Mouse (Mus musculus) bone marrow, adult 2 months (tissue): Measurements from ENCODE around the gene Atox1.

Experiments used
- CTCF ChIP-seq: fragments of 200-500 bp; IDR thresholded peaks from 2 replicates; pipeline ENCODE4 v1.5.1; 2011; ENCODE audit warnings: low read length, control low read depth; ENCODE audit not compliant: control insufficient read depth, insufficient read depth
- POLR2A ChIP-seq: fragments of 200-500 bp; IDR thresholded peaks from 2 replicates; pipeline ENCODE4 v1.6.1; 2011; ENCODE audit warnings: low read depth, mild to moderate bottlenecking, control low read depth, low read length, borderline replicate concordance; ENCODE audit not compliant: control insufficient read depth

DNA sequence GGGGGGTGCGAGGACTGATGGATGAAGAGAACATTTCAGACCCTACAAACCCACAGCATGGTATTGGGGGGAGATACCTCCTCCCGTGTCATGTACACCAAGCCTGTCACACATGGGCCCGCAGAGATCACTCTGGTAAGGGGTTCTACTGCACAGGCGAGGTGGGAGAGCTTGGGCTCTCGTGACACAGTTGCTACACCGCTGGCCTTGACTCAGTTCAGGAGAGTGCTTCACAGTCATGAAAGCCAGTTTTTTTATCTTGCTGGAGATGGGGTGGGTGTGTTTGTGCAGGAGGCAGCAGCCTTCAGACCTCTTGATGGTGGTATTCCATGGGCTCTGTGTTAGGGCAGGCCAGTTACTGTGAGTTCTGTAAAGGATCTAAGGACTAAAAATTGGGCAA is 24.9 kb downstream of the Atox1 start:
- TF ChIP-seq POLR2A (no peak), CTCF (no peak)
